In the genomic region with DNA sequence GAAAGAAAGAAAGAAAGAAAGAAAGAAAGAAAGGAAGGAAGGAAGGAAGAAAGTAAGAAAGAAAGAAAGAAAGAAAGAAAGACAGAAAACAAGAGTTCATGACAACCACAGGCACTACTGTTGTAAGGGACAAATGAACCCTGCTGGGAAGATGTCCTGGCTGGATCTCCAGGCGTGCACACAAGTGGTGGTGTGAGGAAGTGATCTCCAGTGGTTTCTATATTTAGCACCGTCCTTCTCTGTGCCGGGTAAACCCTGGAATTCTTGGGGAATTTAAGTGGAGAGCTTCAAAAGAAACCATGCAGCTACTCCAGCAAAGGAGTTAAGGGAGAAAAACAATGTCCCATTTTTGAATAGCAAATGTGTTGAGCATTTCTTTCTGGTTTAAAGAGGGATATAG, we compare ENCODE assay signal across 16 mouse cellular contexts.
DNase-seq lines count a peak whose midpoint lies in the region; ATAC-seq and TF ChIP-seq lines count a peak whose summit lies in the region.
"Had no signal": no experiment of that assay in that cellular context is flagged by ENCODE, and none has a peak within 500 bp of the region (broad histone marks: within the 10 kb centered on the region; RNA-seq: fewer than 3 reads in every experiment).

No protein-coding gene starts in this region.

- no peak overlapping the region for H3K4me3 ChIP-seq in heart, embryonic 10.5 days
- H3K4me3 ChIP-seq in lung, postnatal 0 days (ENCODE audit: low read depth, low read length), result no peak overlapping the region
- no peak overlapping the region for H3K4me3 ChIP-seq in heart, embryonic 12.5 days
- H3K4me3 ChIP-seq in heart, embryonic 15.5 days, result no peak overlapping the region
- H3K4me3 ChIP-seq: embryonic facial prominence, embryonic 10.5 days; embryonic facial prominence, embryonic 15.5 days; forebrain, embryonic 12.5 days; hindbrain, embryonic 12.5 days had no signal

- H3K4me1 ChIP-seq in heart, embryonic 10.5 days, result peaks cover 17% of the 10 kb centered on the region
- peaks cover 6% of the 10 kb centered on the region; the same call in 1 of the 2 replicates for H3K4me1 ChIP-seq in lung, postnatal 0 days (ENCODE audit: insufficient read depth, low read depth, low read length)
- H3K4me1 ChIP-seq in heart, embryonic 12.5 days (replicated peaks), result peaks cover 11% of the 10 kb centered on the region
- peaks cover 14% of the 10 kb centered on the region for H3K4me1 ChIP-seq in heart, embryonic 15.5 days (replicated peaks)
- H3K4me1 ChIP-seq: embryonic facial prominence, embryonic 15.5 days; forebrain, embryonic 12.5 days; hindbrain, embryonic 12.5 days had no signal

- DNase-seq in heart, embryonic 10.5 days (ENCODE audit: low spot score), result no peak
- DNase-seq in heart, postnatal 4 days, result no peak
- peak; percentile 39 for DNase-seq in lung, postnatal 0 days (ENCODE audit: low spot score)
- DNase-seq in lung, postnatal 4 days, result no peak
- no peak for DNase-seq in thymus, postnatal 10 days (ENCODE audit: low spot score in 2 of 2)
- no peak for DNase-seq in retina, postnatal 1 day

- H3K9ac ChIP-seq in lung, postnatal 0 days (replicated peaks; ENCODE audit: low read depth), result no peak overlapping the region
- H3K9ac ChIP-seq in heart, embryonic 12.5 days, result no peak overlapping the region
- H3K9ac ChIP-seq in heart, embryonic 15.5 days, result no peak overlapping the region
- H3K9ac ChIP-seq: embryonic facial prominence, embryonic 15.5 days; forebrain, embryonic 12.5 days; forebrain, postnatal 0 days; hindbrain, embryonic 12.5 days; liver, embryonic 14.5 days had no signal

- H3K9me3 ChIP-seq in heart, embryonic 10.5 days, result no peaks in the 10 kb centered on the region
- no peaks in the 10 kb centered on the region for H3K9me3 ChIP-seq in lung, postnatal 0 days (ENCODE audit: low read length)
- H3K9me3 ChIP-seq in heart, embryonic 12.5 days (replicated peaks), result no peaks in the 10 kb centered on the region
- no peaks in the 10 kb centered on the region for H3K9me3 ChIP-seq in heart, embryonic 15.5 days (replicated peaks)
- H3K9me3 ChIP-seq: embryonic facial prominence, embryonic 10.5 days; embryonic facial prominence, embryonic 15.5 days; forebrain, embryonic 12.5 days; hindbrain, embryonic 12.5 days had no signal

- peak overlapping the region; percentile 74; the same call in 1 of the 2 replicates for H3K27ac ChIP-seq in heart, embryonic 10.5 days
- H3K27ac ChIP-seq in lung, postnatal 0 days (ENCODE audit: low read length), result no peak overlapping the region
- H3K27ac ChIP-seq in heart, embryonic 12.5 days (ENCODE audit: poor library complexity, severe bottlenecking), result peak overlapping the region; percentile 59
- peak overlapping the region; percentile 58; the same call in 1 of the 2 replicates for H3K27ac ChIP-seq in heart, embryonic 15.5 days
- H3K27ac ChIP-seq: embryonic facial prominence, embryonic 10.5 days; embryonic facial prominence, embryonic 15.5 days; forebrain, embryonic 12.5 days; hindbrain, embryonic 12.5 days; hindbrain, postnatal 0 days; liver, embryonic 14.5 days had no signal

- TF ChIP-seq EP300 in lung, postnatal 0 days (IDR thresholded peaks at IDR 0.05), result peak; percentile 47; the same call in 1 of the 2 replicates

- WGBS in heart, embryonic 10.5 days, result 9% methylated on average over 3 of the region's 3 CpGs
- WGBS in lung, postnatal 0 days, result 0% methylated on average over 3 of the region's 3 CpGs
- under 1% methylated on average over 3 of the region's 3 CpGs for WGBS in heart, embryonic 12.5 days
- 3% methylated on average over 3 of the region's 3 CpGs for WGBS in heart, embryonic 15.5 days

- no peaks in the 10 kb centered on the region for H3K27me3 ChIP-seq in heart, embryonic 10.5 days (ENCODE audit: insufficient read depth, poor library complexity, severe bottlenecking)
- no peaks in the 10 kb centered on the region for H3K27me3 ChIP-seq in lung, postnatal 0 days (replicated peaks; ENCODE audit: insufficient read depth, low read length)
- no peaks in the 10 kb centered on the region for H3K27me3 ChIP-seq in heart, embryonic 12.5 days (replicated peaks)
- H3K27me3 ChIP-seq in heart, embryonic 15.5 days, result no peaks in the 10 kb centered on the region
- H3K27me3 ChIP-seq: embryonic facial prominence, embryonic 15.5 days; forebrain, embryonic 12.5 days; hindbrain, embryonic 12.5 days had no signal

- ATAC-seq in lung, postnatal 0 days, result peak; percentile 53
- no peak for ATAC-seq in heart, embryonic 12.5 days (ENCODE audit: insufficient number of reproducible peaks, low FRiP score)
- peak; percentile 73; the same call in 1 of the 2 replicates for ATAC-seq in heart, embryonic 15.5 days (replicated peaks; ENCODE audit: insufficient number of reproducible peaks, insufficient read depth, low FRiP score, low read depth)
- ATAC-seq: hindbrain, postnatal 0 days; intestine, embryonic 16.5 days had no signal

- no peak overlapping the region for H3K4me2 ChIP-seq in lung, postnatal 0 days (replicated peaks; ENCODE audit: low read depth, low read length)
- H3K4me2 ChIP-seq in heart, embryonic 12.5 days, result 0 out of 2 replicates have a peak overlapping the region, but pooled peaks have one; percentile 23
- H3K4me2 ChIP-seq in heart, embryonic 15.5 days, result peak overlapping the region; percentile 44
- H3K4me2 ChIP-seq: forebrain, embryonic 12.5 days; hindbrain, embryonic 12.5 days had no signal

- no peak for TF ChIP-seq CTCF in lung, postnatal 0 days (IDR thresholded peaks at IDR 0.05)

- no peaks in the 10 kb centered on the region for H3K36me3 ChIP-seq in heart, embryonic 10.5 days
- H3K36me3 ChIP-seq in lung, postnatal 0 days (ENCODE audit: insufficient read depth, low read length), result no peaks in the 10 kb centered on the region
- no peaks in the 10 kb centered on the region for H3K36me3 ChIP-seq in heart, embryonic 12.5 days
- H3K36me3 ChIP-seq in heart, embryonic 15.5 days, result no peaks in the 10 kb centered on the region
- H3K36me3 ChIP-seq: embryonic facial prominence, embryonic 10.5 days; embryonic facial prominence, embryonic 15.5 days; forebrain, embryonic 12.5 days; hindbrain, embryonic 12.5 days had no signal
